Mouse (Mus musculus): ENCODE data around the gene Mapkap1. TPM values are rescaled to one million over a fixed set of nuclear protein-coding genes. Genes with fewer than 3 reads are reported as not detected.

Gene Mapkap1
- polyA plus RNA-seq, 1 experiment = 49.4 TPM

GRCm38 (mm10) chr2:34569131-34569530 lies 162.6 kb downstream of the Mapkap1 start:
- Histone ChIP-seq H3K4me1 (ENCODE audit: control insufficient read depth, insufficient read depth, low read length) (peaks cover 30% of the 10 kb centered on the region), H3K27me3 (replicated peaks; ENCODE audit: control insufficient read depth, insufficient read depth, low read length) (no peaks in the 10 kb centered on the region), H3K4me3 (ENCODE audit: insufficient read depth, low read depth, low read length) (no peak overlapping the region), H3K27ac (ENCODE audit: insufficient read depth, low read depth, low read length) (no peak overlapping the region), H3K36me3 (ENCODE audit: control insufficient read depth, insufficient read depth, low read length) (no peaks in the 10 kb centered on the region)
- 79% methylated on average over 5 of the region's 5 CpGs for WGBS
- DNase-seq = no peak
- no peak for TF ChIP-seq CTCF (conservative IDR thresholded peaks at IDR 0.05; ENCODE audit: insufficient read depth, insufficient read length, low read depth, low read length)
- no peak for TF ChIP-seq POLR2A (IDR thresholded peaks at IDR 0.05; ENCODE audit: low read depth, low read length)

- 47% methylated on average over 6 of the region's 6 CpGs for WGBS
- H3K27me3 ChIP-seq (replicated peaks; ENCODE audit: control insufficient read depth, insufficient read depth, low read length) = no peaks in the 10 kb centered on the region
- DNase-seq = no peak
- TF ChIP-seq POLR2A (IDR thresholded peaks at IDR 0.05; ENCODE audit: low read depth, low read length) = no peak
- TF ChIP-seq CTCF (conservative IDR thresholded peaks at IDR 0.05; ENCODE audit: insufficient read depth, insufficient read length, low read depth, low read length) = no peak
- no peak overlapping the region for H3K27ac ChIP-seq (ENCODE audit: insufficient read depth, low read depth, low read length)
- no peak overlapping the region for H3K4me3 ChIP-seq (ENCODE audit: insufficient read depth, low read depth, low read length)
- no peaks in the 10 kb centered on the region for H3K36me3 ChIP-seq (ENCODE audit: control insufficient read depth, insufficient read depth, low read length)
- peaks cover 35% of the 10 kb centered on the region for H3K4me1 ChIP-seq (ENCODE audit: control insufficient read depth, insufficient read depth, low read length)
Observed at GRCm38 (mm10) chr2:34570378-34570777, 163.8 kb downstream of the Mapkap1 start.

- H3K4me3 ChIP-seq (ENCODE audit: insufficient read depth, low read depth, low read length) = no peak overlapping the region
- 72% methylated on average over 1 of the region's 1 CpGs for WGBS
- no peaks in the 10 kb centered on the region for H3K27me3 ChIP-seq (replicated peaks; ENCODE audit: control insufficient read depth, insufficient read depth, low read length)
- H3K36me3 ChIP-seq (ENCODE audit: control insufficient read depth, insufficient read depth, low read length) = no peaks in the 10 kb centered on the region
- TF ChIP-seq CTCF (conservative IDR thresholded peaks at IDR 0.05; ENCODE audit: insufficient read depth, insufficient read length, low read depth, low read length) (no peak), POLR2A (IDR thresholded peaks at IDR 0.05; ENCODE audit: low read depth, low read length) (no peak)
- peaks cover 31% of the 10 kb centered on the region for H3K4me1 ChIP-seq (ENCODE audit: control insufficient read depth, insufficient read depth, low read length)
- DNase-seq = no peak
- no peak overlapping the region for H3K27ac ChIP-seq (ENCODE audit: insufficient read depth, low read depth, low read length)
Observed at GRCm38 (mm10) chr2:34571096-34571495, 164.5 kb downstream of the Mapkap1 start.

- Histone ChIP-seq H3K27me3 (replicated peaks; ENCODE audit: control insufficient read depth, insufficient read depth, low read length) (no peaks in the 10 kb centered on the region), H3K4me1 (ENCODE audit: control insufficient read depth, insufficient read depth, low read length) (peaks cover 22% of the 10 kb centered on the region; the same call in 1 of the 2 replicates), H3K27ac (ENCODE audit: insufficient read depth, low read depth, low read length) (no peak overlapping the region), H3K36me3 (ENCODE audit: control insufficient read depth, insufficient read depth, low read length) (no peaks in the 10 kb centered on the region), H3K4me3 (ENCODE audit: insufficient read depth, low read depth, low read length) (no peak overlapping the region)
- TF ChIP-seq CTCF (conservative IDR thresholded peaks at IDR 0.05; ENCODE audit: insufficient read depth, insufficient read length, low read depth, low read length) = no peak
- no peak for TF ChIP-seq POLR2A (IDR thresholded peaks at IDR 0.05; ENCODE audit: low read depth, low read length)
- 75% methylated on average over 4 of the region's 4 CpGs for WGBS
- no peak for DNase-seq
Observed at GRCm38 (mm10) chr2:34573073-34573472, 166.5 kb downstream of the Mapkap1 start.

- 87% methylated on average over 8 of the region's 8 CpGs for WGBS
- Histone ChIP-seq H3K4me3 (ENCODE audit: insufficient read depth, low read depth, low read length) (no peak overlapping the region), H3K27me3 (replicated peaks; ENCODE audit: control insufficient read depth, insufficient read depth, low read length) (no peaks in the 10 kb centered on the region), H3K27ac (ENCODE audit: insufficient read depth, low read depth, low read length) (no peak overlapping the region), H3K36me3 (ENCODE audit: control insufficient read depth, insufficient read depth, low read length) (no peaks in the 10 kb centered on the region; the same call in 1 of the 2 replicates), H3K4me1 (ENCODE audit: control insufficient read depth, insufficient read depth, low read length) (no peaks in the 10 kb centered on the region)
- TF ChIP-seq CTCF (conservative IDR thresholded peaks at IDR 0.05; ENCODE audit: insufficient read depth, insufficient read length, low read depth, low read length) = no peak
- TF ChIP-seq POLR2A (IDR thresholded peaks at IDR 0.05; ENCODE audit: low read depth, low read length) = no peak
- no peak for DNase-seq
Observed at GRCm38 (mm10) chr2:34588546-34588945, 182.0 kb downstream of the Mapkap1 start.

- Histone ChIP-seq H3K27ac (ENCODE audit: insufficient read depth, low read depth, low read length) (no peak overlapping the region), H3K27me3 (replicated peaks; ENCODE audit: control insufficient read depth, insufficient read depth, low read length) (no peaks in the 10 kb centered on the region), H3K36me3 (ENCODE audit: control insufficient read depth, insufficient read depth, low read length) (no peaks in the 10 kb centered on the region), H3K4me3 (ENCODE audit: insufficient read depth, low read depth, low read length) (no peak overlapping the region), H3K4me1 (ENCODE audit: control insufficient read depth, insufficient read depth, low read length) (no peaks in the 10 kb centered on the region)
- DNase-seq = no peak
- WGBS = 83% methylated on average over 16 of the region's 16 CpGs
- TF ChIP-seq POLR2A (IDR thresholded peaks at IDR 0.05; ENCODE audit: low read depth, low read length) (no peak), CTCF (conservative IDR thresholded peaks at IDR 0.05; ENCODE audit: insufficient read depth, insufficient read length, low read depth, low read length) (no peak)
Observed at GRCm38 (mm10) chr2:34591721-34592360, 185.3 kb downstream of the Mapkap1 start.

GRCm38 (mm10) chr2:34592361-34592960 lies 185.9 kb downstream of the Mapkap1 start:
- Histone ChIP-seq H3K4me1 (ENCODE audit: control insufficient read depth, insufficient read depth, low read length) (no peaks in the 10 kb centered on the region), H3K27ac (ENCODE audit: insufficient read depth, low read depth, low read length) (no peak overlapping the region), H3K36me3 (ENCODE audit: control insufficient read depth, insufficient read depth, low read length) (no peaks in the 10 kb centered on the region), H3K4me3 (ENCODE audit: insufficient read depth, low read depth, low read length) (no peak overlapping the region), H3K27me3 (replicated peaks; ENCODE audit: control insufficient read depth, insufficient read depth, low read length) (no peaks in the 10 kb centered on the region)
- 74% methylated on average over 8 of the region's 8 CpGs for WGBS
- DNase-seq = no peak
- TF ChIP-seq POLR2A (IDR thresholded peaks at IDR 0.05; ENCODE audit: low read depth, low read length) (no peak), CTCF (conservative IDR thresholded peaks at IDR 0.05; ENCODE audit: insufficient read depth, insufficient read length, low read depth, low read length) (no peak)
